Mouse (Mus musculus): ENCODE measurements around the gene Gm20479. TPM values are rescaled to one million over a fixed set of nuclear protein-coding genes. Genes with fewer than 3 reads are reported as not detected.

The Gm20479 gene
- total and polyA plus RNA-seq, 3 experiments, result 1.2 to 2.2 (median 1.9) TPM

- TF ChIP-seq TCF12 (IDR thresholded peaks at IDR 0.05; ENCODE audit: low read depth, low read length) (no peak), MXI1 (IDR thresholded peaks at IDR 0.05; ENCODE audit: low read depth, low read length) (no peak), KAT2A (IDR thresholded peaks at IDR 0.05; ENCODE audit: insufficient replicate concordance, low read length) (no peak), NELFE (IDR thresholded peaks at IDR 0.05; ENCODE audit: low read depth, low read length) (no peak), E2F4 (IDR thresholded peaks at IDR 0.05; ENCODE audit: insufficient replicate concordance, low read depth, low read length) (no peak), ZKSCAN1 (IDR thresholded peaks at IDR 0.05; ENCODE audit: borderline replicate concordance, low read depth, low read length) (no peak)
- Histone ChIP-seq H3K27ac (ENCODE audit: insufficient read depth, low read depth) (no peak overlapping the region), H3K9ac (ENCODE audit: insufficient read depth, low read depth) (no peak overlapping the region)
Measured at GRCm38 (mm10) chr7:27384134-27384533, 26.9 kb upstream of the Gm20479 start.

GRCm38 (mm10) chr7:27383233-27383632 lies 26.0 kb upstream of the Gm20479 start:
- H3K27ac ChIP-seq (ENCODE audit: insufficient read depth, low read depth), result no peak overlapping the region
- no peaks in the 10 kb centered on the region for H3K9me3 ChIP-seq (replicated peaks; ENCODE audit: low read length)

More at GRCm38 (mm10) chr7:27384134-27384533, 26.9 kb upstream of the Gm20479 start:
- Histone ChIP-seq H3K4me1 (ENCODE audit: control insufficient read depth in 1 of 2, insufficient read depth in 2 of 2) (peaks cover 1 to 28% of the 10 kb centered on the region in 2 experiments; a peak in 3 of 4 replicates), H3K4me3 (replicated peaks in 1 of 3; ENCODE audit: low read depth in 2 of 3, low read length in 2 of 3, poor library complexity in 1 of 3) (no peak overlapping the region), H3K4me2 (ENCODE audit: insufficient read depth, low read depth, poor library complexity, severe bottlenecking) (no peak overlapping the region), H3K79me2 (replicated peaks; ENCODE audit: control insufficient read depth, extremely low read depth, insufficient read depth, poor library complexity, severe bottlenecking) (no peaks in the 10 kb centered on the region), H3K9me3 (replicated peaks; ENCODE audit: low read length) (no peaks in the 10 kb centered on the region), H3K36me3 (replicated peaks in 1 of 2; ENCODE audit: control insufficient read depth in 1 of 2, insufficient read depth in 1 of 2, low read length in 1 of 2) (no peaks in the 10 kb centered on the region), H3K27me3 (replicated peaks) (no peaks in the 10 kb centered on the region)
- in situ Hi-C loops (cut with MboI; ENCODE audit: low pct_ligation_motif_present, low pct_unique_long_range_greater_than_20kb, low sequenced_read_pairs) (no loop called here), dilution Hi-C loops (cut with MboI; ENCODE audit: extremely low pct_ligation_motif_present, extremely low pct_unique_long_range_greater_than_20kb, low sequenced_read_pairs) (no loop called here)
- no peak for DNase-seq (ENCODE audit: extremely low read depth)

GRCm38 (mm10) chr7:27381560-27381959 lies 24.3 kb upstream of the Gm20479 start:
- Histone ChIP-seq H3K4me2 (ENCODE audit: insufficient read depth, low read depth, poor library complexity, severe bottlenecking) (no peak overlapping the region), H3K4me3 (replicated peaks in 1 of 3; ENCODE audit: low read depth in 2 of 3, low read length in 2 of 3, poor library complexity in 1 of 3) (no peak overlapping the region), H3K27ac (ENCODE audit: insufficient read depth, low read depth) (no peak overlapping the region), H3K4me1 (ENCODE audit: control insufficient read depth in 1 of 2, insufficient read depth in 2 of 2) (peaks cover 0 to 23% of the 10 kb centered on the region in 2 experiments; a peak in 2 of 4 replicates), H3K79me2 (replicated peaks; ENCODE audit: control insufficient read depth, extremely low read depth, insufficient read depth, poor library complexity, severe bottlenecking) (no peaks in the 10 kb centered on the region), H3K36me3 (replicated peaks in 1 of 2; ENCODE audit: control insufficient read depth in 1 of 2, insufficient read depth in 1 of 2, low read length in 1 of 2) (no peaks in the 10 kb centered on the region), H3K27me3 (replicated peaks) (peaks cover 5% of the 10 kb centered on the region), H3K9me3 (replicated peaks; ENCODE audit: low read length) (peaks cover 3% of the 10 kb centered on the region), H3K9ac (ENCODE audit: insufficient read depth, low read depth) (no peak overlapping the region)
- dilution Hi-C loops (cut with MboI; ENCODE audit: extremely low pct_ligation_motif_present, extremely low pct_unique_long_range_greater_than_20kb, low sequenced_read_pairs) (no loop called here), in situ Hi-C loops (cut with MboI; ENCODE audit: low pct_ligation_motif_present, low pct_unique_long_range_greater_than_20kb, low sequenced_read_pairs) (no loop called here)
- DNase-seq (ENCODE audit: extremely low read depth), result no peak
- TF ChIP-seq NELFE (IDR thresholded peaks at IDR 0.05; ENCODE audit: low read depth, low read length), result no peak
- no peak for TF ChIP-seq BHLHE40 (IDR thresholded peaks at IDR 0.05; ENCODE audit: low read depth, low read length)
- TF ChIP-seq USF2 (conservative IDR thresholded peaks at IDR 0.05; ENCODE audit: low read depth, low read length), result no peak
- TF ChIP-seq MAFK (IDR thresholded peaks at IDR 0.05; ENCODE audit: insufficient replicate concordance, low read length), result no peak
- TF ChIP-seq MXI1 (IDR thresholded peaks at IDR 0.05; ENCODE audit: low read depth, low read length), result no peak
- no peak for TF ChIP-seq KAT2A (IDR thresholded peaks at IDR 0.05; ENCODE audit: insufficient replicate concordance, low read length)
- TF ChIP-seq MAX (IDR thresholded peaks at IDR 0.05; ENCODE audit: low read length), result no peak
- TF ChIP-seq SMC3 (IDR thresholded peaks at IDR 0.05; ENCODE audit: low read depth, low read length), result no peak
- TF ChIP-seq ETS1 (conservative IDR thresholded peaks at IDR 0.05; ENCODE audit: low read depth, low read length), result no peak

More at GRCm38 (mm10) chr7:27383233-27383632, 26.0 kb upstream of the Gm20479 start:
- H3K4me2 ChIP-seq (ENCODE audit: insufficient read depth, low read depth, poor library complexity, severe bottlenecking), result no peak overlapping the region
- dilution Hi-C loops (cut with MboI; ENCODE audit: extremely low pct_ligation_motif_present, extremely low pct_unique_long_range_greater_than_20kb, low sequenced_read_pairs), result no loop called here
- no peaks in the 10 kb centered on the region for H3K27me3 ChIP-seq (replicated peaks)
- no peak overlapping the region for H3K9ac ChIP-seq (ENCODE audit: insufficient read depth, low read depth)
- H3K79me2 ChIP-seq (replicated peaks; ENCODE audit: control insufficient read depth, extremely low read depth, insufficient read depth, poor library complexity, severe bottlenecking), result no peaks in the 10 kb centered on the region
- TF ChIP-seq MAFK (IDR thresholded peaks at IDR 0.05; ENCODE audit: insufficient replicate concordance, low read length) (peak; percentile 79; the same call in 1 of the 2 replicates), ZNF384 (IDR thresholded peaks at IDR 0.05; ENCODE audit: low read depth, low read length) (peak; percentile 78), UBTF (IDR thresholded peaks at IDR 0.05; ENCODE audit: low read depth, low read length) (no peak)
- no peak overlapping the region for H3K4me3 ChIP-seq (replicated peaks in 1 of 3; ENCODE audit: low read depth in 2 of 3, low read length in 2 of 3, poor library complexity in 1 of 3)
- in situ Hi-C loops (cut with MboI; ENCODE audit: low pct_ligation_motif_present, low pct_unique_long_range_greater_than_20kb, low sequenced_read_pairs), result no loop called here
- DNase-seq (ENCODE audit: extremely low read depth), result no peak
- H3K36me3 ChIP-seq (replicated peaks in 1 of 2; ENCODE audit: control insufficient read depth in 1 of 2, insufficient read depth in 1 of 2, low read length in 1 of 2), result no peaks in the 10 kb centered on the region
- peaks cover 0 to 27% of the 10 kb centered on the region in 2 experiments; a peak in 2 of 4 replicates for H3K4me1 ChIP-seq (ENCODE audit: control insufficient read depth in 1 of 2, insufficient read depth in 2 of 2)
